Mouse (Mus musculus) liver, embryonic 16.5 days (tissue): ENCODE data around the gene Scrt2. TPM values are rescaled to one million over a fixed set of nuclear protein-coding genes. Genes with fewer than 3 reads are reported as not detected.
A peak's percentile ranks its signal among the peaks of the same experiment; 100 is the strongest.

ENCODE experiments used
- ATAC-seq: fragments of 200-750 bp; cut with Nextera tagmentation; 2 replicates; pipeline ENCODE4 v1.8.0; 2017; ENCODE audit warnings: low read depth, mild to moderate bottlenecking, moderate number of reproducible peaks, moderate library complexity
- H3K27ac ChIP-seq: fragments of 300-500 bp; sonication (generic); 2 replicates; pipeline ENCODE4 v1.5.1; 2014; ENCODE audit warnings: mild to moderate bottlenecking, low read length
- H3K27me3 ChIP-seq: fragments of 300-500 bp; sonication (generic); 2 replicates; pipeline ENCODE4 v1.6.1; 2014; ENCODE audit warnings: low read depth, low read length, mixed read lengths; ENCODE audit not compliant: control insufficient read depth, insufficient read depth
- H3K36me3 ChIP-seq: fragments of 300-500 bp; sonication (generic); 2 replicates; pipeline ENCODE4 v1.6.1; 2014; ENCODE audit warnings: mild to moderate bottlenecking; ENCODE audit not compliant: control insufficient read depth, insufficient read depth
- H3K4me1 ChIP-seq: fragments of 300-500 bp; sonication (generic); 2 replicates; pipeline ENCODE4 v1.6.1; 2014; ENCODE audit warnings: low read depth, low read length, mixed read lengths; ENCODE audit not compliant: control insufficient read depth
- H3K4me2 ChIP-seq: fragments of 300-500 bp; sonication (generic); 2 replicates; pipeline ENCODE4 v1.6.1; 2014; ENCODE audit warnings: low read depth, low read length, mixed read lengths
- H3K4me3 ChIP-seq: fragments of 300-500 bp; sonication (generic); 2 replicates; pipeline ENCODE4 v1.5.1; 2014; ENCODE audit warnings: low read depth, mild to moderate bottlenecking, low read length
- H3K9ac ChIP-seq: fragments of 300-500 bp; sonication (generic); 2 replicates; pipeline ENCODE4 v1.6.1; 2014; ENCODE audit warnings: low read depth, low read length
- H3K9me3 ChIP-seq: fragments of 300-500 bp; sonication (generic); replicated peaks from 2 replicates; pipeline ENCODE4 v1.6.1; 2016; ENCODE audit warnings: low read length; ENCODE audit not compliant: control insufficient read depth
- WGBS: fragments of 180-500 bp; shearing (Covaris S2); extraction: QIAGEN DNeasy Blood & Tissue Kit; methylation state at CpG from one replicate; pipeline ENCODE4 v1.1.7; 2014; ENCODE audit not compliant: insufficient replicate concordance; 5-methylcytosine and 5-hydroxymethylcytosine counted together
- polyA plus RNA-seq: library from polyadenylated mRNA; unstranded; fragments of >200 nt; fragmentation: Nextera tagmentation; extraction: Ambion mirVana; gene quantifications from 2 replicates; pipeline ENCODE4 v1.2.1, GENCODE M21; 2015

The Scrt2 gene
- polyA plus RNA-seq, 1 experiment from 2014 or later: not detected

DNA sequence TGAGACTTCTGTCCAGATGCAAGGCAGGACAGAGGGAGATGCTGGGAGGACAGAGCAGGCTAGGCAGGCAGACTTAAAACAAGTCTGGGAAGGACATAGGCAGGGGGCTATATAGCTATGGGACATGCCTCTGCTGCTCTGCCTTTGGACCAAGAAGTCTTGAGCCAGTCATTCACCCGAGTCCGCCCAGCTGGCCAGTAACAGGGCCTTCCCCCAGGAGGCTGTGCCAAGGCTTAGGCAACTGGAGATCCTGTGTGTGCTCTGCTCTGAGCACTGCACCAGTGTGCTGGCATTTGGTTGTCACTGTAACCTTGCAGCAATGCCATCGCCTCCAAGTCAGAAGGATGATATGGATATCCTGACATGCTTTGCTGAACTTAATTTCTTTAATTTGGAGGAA, 4.0 kb upstream of the Scrt2 start:
- H3K36me3 ChIP-seq: no peaks in the 10 kb centered on the region
- 43% methylated on average over 3 of the region's 3 CpGs for WGBS
- no peak overlapping the region for H3K4me3 ChIP-seq
- no peak overlapping the region for H3K27ac ChIP-seq
- peaks cover 3% of the 10 kb centered on the region for H3K4me1 ChIP-seq
- no peak overlapping the region for H3K9ac ChIP-seq
- H3K9me3 ChIP-seq: no peaks in the 10 kb centered on the region
- ATAC-seq: no peak
- no peak overlapping the region for H3K4me2 ChIP-seq
- H3K27me3 ChIP-seq: peaks cover 40% of the 10 kb centered on the region

DNA sequence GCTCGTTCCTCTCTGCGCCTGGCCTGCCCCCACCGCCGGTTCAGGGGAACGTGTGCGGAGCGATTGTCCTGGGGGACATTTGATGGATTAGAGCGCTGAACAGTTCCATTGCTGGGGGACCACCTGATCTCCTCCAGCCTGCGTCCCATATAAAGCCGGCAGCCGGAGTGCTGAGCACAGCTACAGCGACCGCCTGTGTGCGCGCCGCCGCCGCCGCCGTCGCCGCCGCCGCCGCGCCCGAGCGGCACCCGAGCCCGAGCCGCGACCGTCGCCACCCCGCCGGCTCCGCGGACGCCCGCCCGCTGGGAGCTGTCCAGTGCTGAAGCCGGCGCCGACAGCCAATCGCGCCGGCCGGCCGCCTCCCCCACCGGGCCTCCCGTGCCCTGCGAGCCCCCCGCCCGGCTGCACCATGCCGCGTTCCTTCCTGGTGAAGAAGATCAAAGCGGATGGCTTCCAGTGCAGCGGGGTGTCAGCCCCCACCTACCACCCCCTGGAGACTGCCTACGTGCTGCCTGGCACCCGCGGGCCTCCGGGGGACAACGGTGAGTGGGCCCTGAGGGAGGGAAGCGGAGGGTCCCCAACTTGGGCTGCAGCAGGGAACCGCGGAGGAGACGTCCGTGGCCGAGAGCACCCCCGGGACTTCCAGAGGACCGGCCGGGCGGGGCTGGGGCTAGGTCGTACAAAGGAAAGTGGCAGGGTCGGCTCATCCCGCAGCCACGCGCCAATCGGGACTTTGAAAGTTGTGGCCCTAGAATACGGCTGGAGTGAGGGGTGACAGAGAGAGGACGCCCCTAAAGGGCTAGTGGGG, 516 bp downstream of the Scrt2 start:
- WGBS: under 1% methylated on average over 70 of the region's 81 CpGs
- H3K4me1 ChIP-seq: peaks cover 3% of the 10 kb centered on the region
- no peak overlapping the region for H3K27ac ChIP-seq
- H3K4me3 ChIP-seq: peak overlapping the region; percentile 31
- H3K9me3 ChIP-seq: no peaks in the 10 kb centered on the region
- no peak overlapping the region for H3K9ac ChIP-seq
- no peaks in the 10 kb centered on the region for H3K36me3 ChIP-seq
- H3K27me3 ChIP-seq: peaks cover 57% of the 10 kb centered on the region
- ATAC-seq: peak; percentile 73
- H3K4me2 ChIP-seq: peak overlapping the region; percentile 26; the same call in 1 of the 2 replicates

- Histone ChIP-seq H3K4me2 (no peak overlapping the region), H3K27me3 (peaks cover 57% of the 10 kb centered on the region), H3K27ac (no peak overlapping the region), H3K9me3 (no peaks in the 10 kb centered on the region), H3K9ac (no peak overlapping the region), H3K4me1 (peaks cover 3% of the 10 kb centered on the region), H3K36me3 (no peaks in the 10 kb centered on the region), H3K4me3 (no peak overlapping the region)
- 18% methylated on average over 7 of the region's 7 CpGs for WGBS
- no peak for ATAC-seq
Observed at GRCm38 (mm10) chr2:152082456-152083285, 1.3 kb downstream of the Scrt2 start.

GRCm38 (mm10) chr2:152083411-152083810, 2.1 kb downstream of the Scrt2 start:
- peaks cover 55% of the 10 kb centered on the region for H3K27me3 ChIP-seq
- H3K4me2 ChIP-seq: no peak overlapping the region
- no peak overlapping the region for H3K9ac ChIP-seq
- no peak for ATAC-seq
- no peak overlapping the region for H3K4me3 ChIP-seq
- no peaks in the 10 kb centered on the region for H3K9me3 ChIP-seq
- no peak overlapping the region for H3K27ac ChIP-seq
- H3K4me1 ChIP-seq: peaks cover 3% of the 10 kb centered on the region
- H3K36me3 ChIP-seq: no peaks in the 10 kb centered on the region
- 45% methylated on average over 4 of the region's 4 CpGs for WGBS

DNA sequence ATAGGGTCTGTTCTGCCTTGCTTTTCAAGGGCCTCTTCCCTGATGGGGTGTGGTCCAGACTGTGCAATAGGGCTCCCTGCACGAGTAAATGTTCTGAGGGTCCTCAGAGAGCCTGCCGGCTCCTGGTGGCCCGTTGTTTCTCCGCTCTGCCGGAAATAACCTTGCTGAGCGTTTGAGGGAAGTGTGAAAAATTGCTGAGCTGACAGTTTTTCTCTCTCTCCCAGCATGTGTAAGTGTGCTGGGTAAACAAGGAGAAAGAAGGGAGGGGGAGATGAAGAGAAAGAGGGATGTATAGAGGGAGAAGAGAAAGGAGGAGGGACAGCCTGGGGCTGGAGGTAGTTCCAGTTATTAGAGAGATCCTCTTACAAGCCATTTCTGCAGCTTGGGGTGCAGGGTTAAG, 3.0 kb downstream of the Scrt2 start:
- Histone ChIP-seq H3K27ac (no peak overlapping the region), H3K36me3 (no peaks in the 10 kb centered on the region), H3K4me3 (no peak overlapping the region), H3K27me3 (peaks cover 51% of the 10 kb centered on the region), H3K9ac (no peak overlapping the region), H3K4me2 (no peak overlapping the region), H3K9me3 (no peaks in the 10 kb centered on the region), H3K4me1 (peaks cover 3% of the 10 kb centered on the region)
- ATAC-seq: no peak
- 46% methylated on average over 6 of the region's 6 CpGs for WGBS

DNA sequence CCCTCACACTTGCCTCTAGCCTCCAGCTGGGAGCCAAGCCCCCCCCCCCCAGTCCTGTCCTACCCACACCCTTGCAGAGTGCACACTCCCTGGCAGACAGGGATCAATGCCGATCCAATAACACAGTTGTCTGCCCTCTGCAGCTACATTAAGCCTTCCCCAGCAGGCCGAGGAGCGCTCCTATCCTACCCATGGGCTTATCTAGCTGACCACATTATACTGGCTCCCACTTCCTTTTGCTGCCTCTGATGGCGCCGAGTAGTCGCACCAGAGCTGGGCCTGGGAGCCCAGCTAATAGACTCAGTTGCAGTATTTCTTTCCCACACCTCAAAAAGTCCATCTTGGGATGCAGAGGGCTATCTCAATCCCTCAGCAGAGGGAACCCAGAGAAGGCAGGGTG, 4.1 kb downstream of the Scrt2 start:
- H3K36me3 ChIP-seq: no peaks in the 10 kb centered on the region
- no peak for ATAC-seq
- peaks cover 3% of the 10 kb centered on the region for H3K4me1 ChIP-seq
- WGBS: 24% methylated on average over 6 of the region's 6 CpGs
- no peak overlapping the region for H3K4me2 ChIP-seq
- H3K9ac ChIP-seq: no peak overlapping the region
- H3K27me3 ChIP-seq: peaks cover 44% of the 10 kb centered on the region
- H3K4me3 ChIP-seq: no peak overlapping the region
- no peak overlapping the region for H3K27ac ChIP-seq
- H3K9me3 ChIP-seq: no peaks in the 10 kb centered on the region

DNA sequence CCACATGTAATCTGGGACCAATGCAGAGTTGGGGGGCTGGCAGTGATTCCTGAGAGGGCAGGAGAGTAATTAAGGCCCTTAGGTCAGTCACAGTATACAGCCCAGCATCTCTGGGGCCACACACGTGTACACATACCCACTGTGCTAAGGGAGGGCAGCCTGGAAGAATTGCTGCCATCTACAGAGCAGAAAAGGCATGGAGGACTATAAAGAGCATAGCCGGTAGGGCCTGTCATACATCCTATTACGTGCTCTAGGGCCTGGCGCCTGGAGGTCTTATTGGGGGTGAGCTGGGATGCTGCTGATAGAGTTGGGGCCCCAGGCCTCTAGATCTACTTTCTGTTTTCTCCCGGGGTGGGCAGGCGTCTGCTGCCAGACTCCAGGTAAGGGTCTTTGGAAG, 5.1 kb downstream of the Scrt2 start:
- Histone ChIP-seq H3K9ac (no peak overlapping the region), H3K36me3 (no peaks in the 10 kb centered on the region), H3K27ac (no peak overlapping the region), H3K4me1 (peaks cover 3% of the 10 kb centered on the region), H3K9me3 (no peaks in the 10 kb centered on the region), H3K4me3 (no peak overlapping the region), H3K27me3 (peaks cover 40% of the 10 kb centered on the region), H3K4me2 (no peak overlapping the region)
- no peak for ATAC-seq
- 54% methylated on average over 6 of the region's 6 CpGs for WGBS

DNA sequence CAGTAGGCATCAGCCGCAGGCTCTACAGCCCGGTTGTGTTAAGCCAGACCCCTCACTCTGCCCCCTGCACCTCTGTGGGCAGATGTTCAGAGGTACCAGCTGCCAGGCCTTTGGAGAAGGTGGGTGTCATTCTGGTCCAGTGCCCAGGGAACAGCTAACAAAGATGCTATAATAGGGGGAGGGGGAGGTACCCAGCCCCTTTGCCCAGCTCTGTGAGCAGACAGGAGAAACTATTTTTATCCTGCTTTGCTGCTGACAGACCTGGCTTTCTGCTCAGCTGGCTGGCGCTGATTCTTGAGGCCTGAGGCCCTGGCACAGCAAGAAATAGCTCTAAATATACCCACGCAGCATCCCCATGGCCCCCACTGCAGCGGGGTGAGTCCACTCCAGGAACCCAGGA, 5.8 kb downstream of the Scrt2 start:
- 62% methylated on average over 5 of the region's 5 CpGs for WGBS
- no peak overlapping the region for H3K27ac ChIP-seq
- no peaks in the 10 kb centered on the region for H3K4me1 ChIP-seq
- H3K36me3 ChIP-seq: no peaks in the 10 kb centered on the region
- no peak overlapping the region for H3K4me3 ChIP-seq
- no peaks in the 10 kb centered on the region for H3K9me3 ChIP-seq
- H3K9ac ChIP-seq: no peak overlapping the region
- peaks cover 38% of the 10 kb centered on the region for H3K27me3 ChIP-seq
- no peak overlapping the region for H3K4me2 ChIP-seq
- ATAC-seq: no peak

GRCm38 (mm10) chr2:152089078-152089477, 7.7 kb downstream of the Scrt2 start:
- H3K4me2 ChIP-seq: no peak overlapping the region
- peaks cover 39% of the 10 kb centered on the region for H3K27me3 ChIP-seq
- WGBS: 6% methylated on average over 4 of the region's 4 CpGs

More at GRCm38 (mm10) chr2:152089078-152089477, 7.7 kb downstream of the Scrt2 start:
- ATAC-seq: no peak
- H3K9me3 ChIP-seq: no peaks in the 10 kb centered on the region
- no peak overlapping the region for H3K27ac ChIP-seq
- H3K4me1 ChIP-seq: peaks cover 3% of the 10 kb centered on the region
- H3K9ac ChIP-seq: no peak overlapping the region
- no peaks in the 10 kb centered on the region for H3K36me3 ChIP-seq
- H3K4me3 ChIP-seq: no peak overlapping the region
